Mouse (Mus musculus) E14TG2a.4 (cell line): ENCODE measurements at regions not wholly inside any gene's neighbourhood (a gene's known extent, or its start where the extent isn't known, plus 50 kb on each side); places are given as distances from the start of the nearest gene placed in this dataset.

Experiments
- H3K27me3 ChIP-seq: 2 replicates; pipeline ENCODE4 v1.6.1; 2014; ENCODE audit warnings: low read length, control low read depth; ENCODE audit not compliant: insufficient read depth
- H3K36me3 ChIP-seq: 2 replicates; pipeline ENCODE4 v1.6.1; 2014; ENCODE audit warnings: low read length, control low read depth; ENCODE audit not compliant: insufficient read depth
- H3K4me1 ChIP-seq: replicated peaks from 2 replicates; pipeline ENCODE4 v1.6.1; 2014; ENCODE audit warnings: low read depth, low read length, control low read depth
- H3K4me3 ChIP-seq: replicated peaks from 2 replicates; pipeline ENCODE4 v1.5.1; 2014; ENCODE audit warnings: mild to moderate bottlenecking, low read length
- H3K9me3 ChIP-seq: 2 replicates; pipeline ENCODE4 v1.6.1; 2014; ENCODE audit warnings: low read length, control low read depth
- CTCF ChIP-seq: conservative IDR thresholded peaks from 2 replicates; pipeline ENCODE4 v1.5.1; 2014; ENCODE audit warnings: low read length
- NANOG ChIP-seq: IDR thresholded peaks from 2 replicates; pipeline ENCODE4 v1.6.1; 2014; ENCODE audit warnings: borderline replicate concordance, low read length, mixed read lengths
- POU5F1 ChIP-seq: IDR thresholded peaks from 2 replicates; pipeline ENCODE4 v1.6.1; 2014; ENCODE audit warnings: low read length, borderline replicate concordance

DNA sequence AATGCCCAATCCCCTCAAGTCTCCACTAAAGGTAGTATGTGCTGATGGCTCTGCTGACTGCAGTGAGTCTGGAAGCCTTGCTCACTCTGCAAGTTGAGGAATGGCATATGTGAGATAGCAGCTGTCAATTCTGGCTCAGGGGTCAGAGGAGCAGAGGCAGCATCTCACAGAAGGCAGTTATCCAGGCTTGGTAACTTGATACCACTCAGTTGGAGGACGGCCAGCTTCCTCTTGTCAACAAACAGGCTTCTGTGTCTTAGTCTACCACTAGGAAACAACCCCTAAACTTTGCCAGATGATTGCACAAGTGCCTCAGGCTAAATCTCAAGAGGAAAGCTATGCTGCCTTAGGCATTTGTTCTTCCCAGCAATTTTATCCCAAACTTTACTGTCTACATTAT lies 55.7 kb upstream of the Gabre start:
- Histone ChIP-seq H3K36me3 (no peaks in the 10 kb centered on the region), H3K9me3 (peaks cover 13% of the 10 kb centered on the region), H3K4me1 (peaks cover 4% of the 10 kb centered on the region; the same call in 1 of the 2 replicates), H3K4me3 (no peak overlapping the region), H3K27me3 (no peaks in the 10 kb centered on the region)
- TF ChIP-seq CTCF (no peak), POU5F1 (no peak), NANOG (no peak)

DNA sequence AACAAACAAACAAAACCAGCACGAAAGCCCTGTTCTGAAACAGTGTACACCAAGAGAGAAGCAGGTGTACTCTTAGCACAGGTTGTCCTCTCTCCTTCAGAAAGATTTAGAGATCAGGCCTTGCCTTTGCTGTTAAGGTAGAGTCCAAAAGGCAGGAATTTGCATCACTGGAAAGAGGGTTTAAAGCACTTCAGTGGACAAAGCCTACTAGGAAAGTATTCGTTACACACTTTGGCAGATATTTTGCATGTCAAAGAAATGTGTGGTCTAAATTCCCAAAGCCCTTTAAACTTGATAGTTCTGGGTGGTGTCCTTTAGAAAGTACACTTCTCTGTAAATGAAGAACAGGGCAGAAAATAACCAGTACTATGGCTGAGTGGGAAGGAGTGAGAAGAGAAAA lies 54.2 kb upstream of the Gabre start:
- Histone ChIP-seq H3K27me3 (no peaks in the 10 kb centered on the region), H3K4me1 (peaks cover 4% of the 10 kb centered on the region; the same call in 1 of the 2 replicates), H3K36me3 (no peaks in the 10 kb centered on the region), H3K9me3 (peaks cover 13% of the 10 kb centered on the region), H3K4me3 (no peak overlapping the region)
- TF ChIP-seq NANOG, result peak; percentile 83
- no peak for TF ChIP-seq POU5F1
- no peak for TF ChIP-seq CTCF
